Mouse (Mus musculus): ENCODE measurements at regions not wholly inside any gene's neighbourhood (a gene's known extent, or its start where the extent isn't known, plus 50 kb on each side); places are given as distances from the start of the nearest gene placed in this dataset.

- no peak for DNase-seq (ENCODE audit: low read depth, low spot score)
These were observed 100.7 kb upstream of the Chrna7 start for GRCm38 (mm10) chr7:63313096-63313495.

DNA sequence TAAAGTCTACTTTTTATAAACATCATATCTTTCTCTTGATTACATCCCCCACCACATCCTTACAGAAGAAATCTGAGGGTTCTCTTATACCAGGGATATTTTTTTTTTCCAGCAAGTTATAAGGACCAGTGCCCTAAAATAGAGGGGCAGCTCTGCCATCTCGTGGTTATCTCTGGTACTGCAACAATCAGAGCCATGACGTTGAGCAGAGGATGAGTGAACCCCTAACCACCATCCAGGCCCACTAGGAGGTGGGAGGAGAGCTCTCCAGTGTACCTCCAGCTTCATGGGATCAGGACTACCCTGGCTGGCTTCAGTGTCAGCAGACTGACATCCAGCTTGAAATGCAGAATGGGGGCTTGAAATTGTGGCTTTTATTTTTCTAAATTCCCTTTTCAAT lies 107.2 kb upstream of the Chrna7 start:
- DNase-seq (ENCODE audit: low read depth, low spot score): peak; percentile 72

DNA sequence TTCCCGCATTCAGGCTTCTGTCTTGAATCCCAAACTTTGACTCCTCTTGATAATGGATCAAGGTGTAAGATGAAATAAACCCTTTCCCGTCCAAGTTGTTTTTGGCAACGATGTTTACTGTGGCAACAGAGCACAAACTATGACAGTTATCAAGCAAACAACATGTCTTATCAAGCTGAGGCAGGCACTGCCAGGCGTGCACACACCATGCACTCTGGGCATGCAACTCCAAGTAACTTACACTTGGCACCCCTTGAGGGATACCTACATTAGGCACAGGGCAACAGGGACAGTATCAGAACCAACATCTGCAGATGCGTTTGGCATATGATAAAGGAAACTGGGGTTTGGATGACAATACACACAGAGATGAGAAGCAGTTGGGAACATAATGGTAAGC lies 108.8 kb upstream of the Chrna7 start:
- no peak for DNase-seq (ENCODE audit: low read depth, low spot score)

GRCm38 (mm10) chr7:63321951-63322710 lies 109.8 kb upstream of the Chrna7 start:
- peak; percentile 48 for DNase-seq (ENCODE audit: low read depth, low spot score)

GRCm38 (mm10) chr7:63335146-63335545 lies 109.4 kb upstream of the Otud7a start:
- peak; percentile 36 for DNase-seq (ENCODE audit: low read depth, low spot score)

DNA sequence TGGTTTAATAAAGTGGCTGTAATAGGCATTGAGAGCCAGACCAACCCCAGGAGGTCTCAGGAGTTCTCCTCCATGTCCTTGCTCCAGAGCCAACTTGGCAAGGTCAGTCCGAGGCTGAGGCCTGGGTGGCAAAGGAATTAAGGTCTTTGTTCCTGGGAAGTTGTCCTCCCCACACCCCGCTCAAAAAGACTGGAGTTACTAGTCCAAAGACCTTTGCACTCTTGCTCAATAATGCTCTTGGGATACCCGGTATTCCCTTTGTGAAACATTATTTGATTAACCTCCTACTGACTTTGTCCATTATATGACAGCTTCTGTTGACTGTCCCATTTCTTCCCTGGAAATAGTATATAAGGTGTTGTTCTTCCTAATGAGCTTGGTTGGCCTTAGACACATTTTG lies 108.5 kb upstream of the Otud7a start:
- no peak for DNase-seq (ENCODE audit: low read depth, low spot score)

DNA sequence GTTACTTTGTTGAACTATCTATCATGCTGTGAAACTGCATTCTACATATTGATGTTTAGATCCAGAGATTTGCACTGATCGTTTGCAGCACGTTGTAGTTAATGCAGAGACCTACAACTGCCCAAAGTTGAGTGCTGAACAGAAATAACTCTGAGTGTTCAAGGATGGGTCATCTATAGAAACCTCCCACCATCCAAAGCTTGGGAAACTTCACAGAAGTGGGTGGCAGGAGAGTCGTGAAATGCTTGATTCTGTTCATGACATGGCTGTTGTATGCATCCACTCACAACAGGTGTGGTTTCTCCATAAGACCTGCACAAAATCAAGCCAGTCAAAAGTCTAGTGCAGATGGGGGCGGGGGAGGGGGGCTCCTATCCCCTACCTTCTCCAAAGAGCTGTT lies 102.8 kb upstream of the Otud7a start:
- no peak for DNase-seq (ENCODE audit: low read depth, low spot score)

DNA sequence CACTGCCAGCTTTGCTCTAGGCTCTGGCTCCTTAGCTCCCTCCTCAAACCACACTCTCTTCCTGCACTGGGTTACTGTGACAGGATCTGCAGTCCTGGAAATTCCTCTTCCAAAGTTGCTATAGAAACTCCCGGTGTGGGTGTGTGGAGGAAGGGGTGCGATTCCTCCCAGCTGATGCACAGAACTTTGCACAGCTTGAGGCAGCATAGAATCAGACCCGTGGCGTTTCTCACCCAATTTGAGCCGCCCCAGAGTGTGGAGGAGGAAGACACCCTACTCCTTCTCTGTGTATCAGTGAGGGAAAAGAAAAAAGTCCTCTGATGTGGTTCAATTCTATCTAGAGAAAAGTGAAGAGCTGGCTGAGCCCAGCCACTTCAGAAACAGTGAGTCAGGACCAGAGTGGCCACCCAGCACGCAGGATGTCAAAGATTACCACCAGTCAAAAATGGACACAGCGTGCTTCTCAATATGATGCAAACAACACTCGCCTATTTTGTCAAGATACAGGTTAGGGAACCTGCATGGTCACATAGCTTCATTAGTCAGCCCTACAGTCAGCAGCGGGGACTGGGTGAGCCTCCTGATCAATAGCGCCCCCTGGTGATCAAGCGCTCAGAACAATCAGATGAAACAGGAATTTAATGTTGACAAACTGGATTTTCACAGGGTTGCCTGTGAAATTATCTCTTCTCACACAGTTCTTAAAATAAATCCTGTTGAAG lies 98.7 kb upstream of the Otud7a start:
- peak; percentile 58 for DNase-seq (ENCODE audit: low read depth, low spot score)

GRCm38 (mm10) chr7:63346393-63346730 lies 98.2 kb upstream of the Otud7a start:
- no peak for DNase-seq (ENCODE audit: low read depth, low spot score)
